Mouse (Mus musculus): Measurements from ENCODE around the gene Tmem17.

The Tmem17 gene

GRCm38 (mm10) chr11:22512038-22513001 lies at the start of gene Tmem17:
TSS of gene Tmem17 (plus strand) at chr11:22512088.
- DNase-seq (ENCODE audit: low spot score): peak; percentile 89

- no peak for DNase-seq (ENCODE audit: low spot score)
Measured at GRCm38 (mm10) chr11:22479836-22480619, 31.9 kb upstream of the Tmem17 start.

GRCm38 (mm10) chr11:22481639-22482361 lies 30.1 kb upstream of the Tmem17 start:
- DNase-seq (ENCODE audit: low spot score): no peak

- no peak for DNase-seq (ENCODE audit: low spot score)
Measured at GRCm38 (mm10) chr11:22482362-22482760, 29.5 kb upstream of the Tmem17 start.

GRCm38 (mm10) chr11:22493694-22494319 lies 18.1 kb upstream of the Tmem17 start:
- no peak for DNase-seq (ENCODE audit: low spot score)

- no peak for DNase-seq (ENCODE audit: low spot score)
Measured at GRCm38 (mm10) chr11:22494941-22495340, 16.9 kb upstream of the Tmem17 start.

- no peak for DNase-seq (ENCODE audit: low spot score)
Measured at GRCm38 (mm10) chr11:22499396-22499795, 12.5 kb upstream of the Tmem17 start.

- no peak for DNase-seq (ENCODE audit: low spot score)
Measured at GRCm38 (mm10) chr11:22499886-22500285, 12.0 kb upstream of the Tmem17 start.

- no peak for DNase-seq (ENCODE audit: low spot score)
Measured at GRCm38 (mm10) chr11:22500771-22501566, 10.9 kb upstream of the Tmem17 start.

GRCm38 (mm10) chr11:22513075-22513474 lies 1.2 kb downstream of the Tmem17 start:
- DNase-seq (ENCODE audit: low spot score): no peak

- no peak for DNase-seq (ENCODE audit: low spot score)
Measured at GRCm38 (mm10) chr11:22515061-22515460, 3.2 kb downstream of the Tmem17 start.

- no peak for DNase-seq (ENCODE audit: low spot score)
Measured at GRCm38 (mm10) chr11:22518445-22518844, 6.6 kb downstream of the Tmem17 start.

- DNase-seq (ENCODE audit: low spot score): no peak
Measured at GRCm38 (mm10) chr11:22520251-22520650, 8.4 kb downstream of the Tmem17 start.

GRCm38 (mm10) chr11:22524606-22525005 lies 12.7 kb downstream of the Tmem17 start:
- DNase-seq (ENCODE audit: low spot score): no peak

GRCm38 (mm10) chr11:22540600-22540999 lies 28.7 kb downstream of the Tmem17 start:
- no peak for DNase-seq (ENCODE audit: low spot score)

GRCm38 (mm10) chr11:22560061-22560460 lies 48.2 kb downstream of the Tmem17 start:
- no peak for DNase-seq (ENCODE audit: low spot score)

GRCm38 (mm10) chr11:22560503-22561328 lies 48.8 kb downstream of the Tmem17 start:
- peak; percentile 66 for DNase-seq (ENCODE audit: low spot score)

GRCm38 (mm10) chr11:22561329-22561592 lies 49.4 kb downstream of the Tmem17 start:
- DNase-seq (ENCODE audit: low spot score): no peak

GRCm38 (mm10) chr11:22563706-22564105 lies 51.8 kb downstream of the Tmem17 start:
- no peak for DNase-seq (ENCODE audit: low spot score)

- no peak for DNase-seq (ENCODE audit: low spot score)
Measured at GRCm38 (mm10) chr11:22564676-22565075, 52.8 kb downstream of the Tmem17 start.
